Mouse (Mus musculus) ES-E14 (cell line): Measurements from ENCODE around the gene Bri3bp.

Experiments
- CHD2 ChIP-seq: IDR thresholded peaks from 2 replicates; pipeline ENCODE4 v1.6.1; 2014; ENCODE audit warnings: mild to moderate bottlenecking, low read depth, low read length, inconsistent platforms
- MAFK ChIP-seq: IDR thresholded peaks from 2 replicates; pipeline ENCODE4 v1.6.1; 2014; ENCODE audit warnings: mild to moderate bottlenecking, low read depth, low read length, inconsistent platforms; ENCODE audit not compliant: insufficient read depth
- ZNF384 ChIP-seq: IDR thresholded peaks from 2 replicates; pipeline ENCODE4 v1.6.1; 2012; ENCODE audit warnings: low read depth, low read length, inconsistent platforms

GRCm38 (mm10) chr5:125452573-125452972, 11.2 kb downstream of the Bri3bp start:
- TF ChIP-seq CHD2, result no peak
- no peak for TF ChIP-seq MAFK
- no peak for TF ChIP-seq ZNF384
